Mouse (Mus musculus) layer of hippocampus, adult 9-10 months (tissue): ENCODE measurements around the gene Vmn1r237.
A peak's percentile ranks its signal among the peaks of the same experiment; 100 is the strongest.

ENCODE experiments used
- DNase-seq: peaks from one replicate; pipeline ENCODE4 v3.0.0; 2022; ENCODE audit warnings: low spot score

Vmn1r237 gene

DNA sequence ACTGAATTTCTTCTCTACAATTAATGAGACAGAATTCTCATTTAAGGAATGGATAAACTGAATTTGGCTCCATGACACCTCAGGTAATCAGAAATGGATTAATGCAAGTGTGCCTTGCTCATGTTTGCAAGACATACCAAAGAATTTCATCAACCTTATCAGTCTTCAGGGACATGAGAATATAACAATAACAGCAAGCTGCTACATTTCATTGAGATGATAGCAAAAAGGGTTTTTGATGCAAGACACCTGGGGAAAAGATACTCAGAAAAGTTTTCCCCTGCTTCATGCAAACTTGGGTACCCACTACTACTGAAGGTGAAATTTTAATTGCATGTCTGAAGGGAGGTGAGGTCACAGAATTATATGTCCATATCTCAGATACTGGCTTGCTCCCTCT, at the start of gene Vmn1r237:
TSS of gene Vmn1r237 (plus strand) at position 301 of the 400 bp plus-strand sequence.
- DNase-seq = no peak

DNA sequence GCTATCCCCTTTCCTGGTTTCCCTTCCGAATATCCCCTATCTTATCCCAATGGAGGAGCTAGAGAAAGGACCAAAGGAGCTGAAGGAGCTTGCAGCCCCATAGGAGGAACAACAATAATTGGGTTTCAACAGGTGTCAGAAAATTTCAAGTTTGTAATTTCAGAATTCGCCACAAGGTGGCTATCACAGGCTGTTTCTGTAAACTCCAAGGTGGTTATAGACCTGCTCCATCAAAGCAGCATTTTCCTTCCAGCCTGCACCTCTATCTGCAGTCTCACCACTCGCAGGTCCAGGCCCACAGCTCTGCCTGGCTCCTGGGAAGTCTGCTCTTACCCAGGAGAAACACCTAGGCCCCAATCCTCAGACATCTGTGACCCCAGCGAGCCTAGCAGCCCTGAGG, 39.6 kb upstream of the Vmn1r237 start:
- DNase-seq = peak; percentile 84

DNA sequence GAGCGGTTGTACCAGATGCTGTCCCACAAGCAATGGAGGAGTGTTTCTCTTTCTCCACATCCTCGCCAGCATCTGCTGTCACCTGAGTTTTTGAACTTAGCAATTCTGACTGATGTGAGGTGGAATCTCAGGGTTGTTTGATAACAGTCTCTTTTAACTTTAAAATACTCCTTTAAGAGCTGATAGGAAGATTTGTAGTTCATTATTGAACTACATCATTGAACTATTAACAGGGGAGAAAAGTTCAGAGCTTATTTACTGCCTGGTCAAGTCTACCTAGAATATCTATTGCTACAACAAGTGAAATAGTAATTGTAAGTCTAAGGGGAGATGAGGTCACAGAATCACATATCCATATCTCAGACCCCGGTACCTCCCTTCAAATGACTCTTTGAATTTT, 29.0 kb upstream of the Vmn1r237 start, which contains the start of gene Vmn1r236:
TSS of gene Vmn1r236 (plus strand) at position 301 of the 400 bp plus-strand sequence.
- no peak for DNase-seq

DNA sequence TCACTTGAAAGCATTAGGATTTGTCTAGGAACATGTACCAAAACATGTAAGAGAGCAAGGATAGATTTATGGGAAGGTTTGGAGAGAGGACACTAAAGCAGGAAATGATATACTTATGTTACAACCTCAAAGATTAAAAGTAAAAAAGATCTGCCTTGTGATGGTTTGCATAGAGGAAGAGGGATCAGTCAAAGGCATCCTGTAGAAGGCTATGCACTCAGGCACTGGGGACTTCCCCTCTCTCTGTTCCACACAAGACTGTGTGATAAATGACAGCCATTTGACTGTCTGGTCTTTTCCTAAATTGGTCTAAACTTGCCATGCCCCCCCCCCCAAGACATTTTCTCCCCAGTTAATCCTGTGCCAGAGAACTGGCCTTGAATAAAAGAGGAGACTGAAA, 27.3 kb upstream of the Vmn1r237 start:
- DNase-seq = no peak

DNA sequence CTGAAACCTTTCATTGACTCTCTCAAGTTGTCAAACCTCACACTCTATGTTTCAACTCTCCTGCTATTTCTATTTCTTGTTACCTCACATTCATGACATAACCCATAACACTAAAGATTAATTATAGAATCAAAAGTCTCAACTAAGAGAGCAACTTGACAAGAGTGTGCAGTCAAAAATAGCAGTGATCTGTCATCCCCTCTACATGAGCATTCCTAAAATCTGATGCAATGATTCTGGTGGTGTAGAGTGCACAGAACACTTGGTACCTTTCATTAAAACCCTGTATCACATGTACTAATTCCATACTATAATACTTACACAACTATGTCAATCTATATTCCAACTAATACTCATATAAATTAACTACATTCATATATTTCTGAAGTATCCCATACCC, 22.0 kb upstream of the Vmn1r237 start:
- no peak for DNase-seq
